Mouse (Mus musculus) megakaryocyte, embryonic 14.5 days (primary cell): ENCODE measurements around the gene Relt. TPM values are rescaled to one million over a fixed set of nuclear protein-coding genes. Genes with fewer than 3 reads are reported as not detected.

Experiments
- H3K27me3 ChIP-seq: replicated peaks from 2 replicates; pipeline ENCODE3; 2012; ENCODE audit warnings: inconsistent platforms
- H3K36me3 ChIP-seq: replicated peaks from 2 replicates; pipeline ENCODE3; 2012; ENCODE audit warnings: low read length, inconsistent platforms, mixed read lengths
- H3K4me1 ChIP-seq: 2 replicates; pipeline ENCODE4 v1.6.1; 2012; ENCODE audit warnings: inconsistent platforms
- H3K4me3 ChIP-seq: replicated peaks from 2 replicates; pipeline ENCODE3; 2012; ENCODE audit warnings: moderate library complexity, mild to moderate bottlenecking, inconsistent platforms
- H3K9me3 ChIP-seq: 2 replicates; pipeline ENCODE4 v1.6.1; 2012; ENCODE audit warnings: inconsistent platforms
- FLI1 ChIP-seq: IDR thresholded peaks from 2 replicates; pipeline ENCODE4 v1.6.1; 2012; ENCODE audit warnings: low read length, inconsistent platforms, mixed read lengths
- GATA1 ChIP-seq: IDR thresholded peaks from 3 replicates; pipeline ENCODE4 v1.6.1; 2012; ENCODE audit warnings: mixed read lengths, low read length, inconsistent platforms, borderline replicate concordance
- polyA plus RNA-seq: library from polyadenylated mRNA; stranded (reverse); fragments of >175 nt; gene quantifications from 2 replicates; pipeline ENCODE4 v1.2.3, GENCODE M21; 2012; ENCODE audit warnings: low replicate concordance; ENCODE audit not compliant: insufficient read depth

The Relt gene
- polyA plus RNA-seq, 1 experiment = 15.3 TPM

GRCm38 (mm10) chr7:100866675-100867074 is 3.4 kb upstream of the Relt start:
- no peaks in the 10 kb centered on the region for H3K36me3 ChIP-seq
- TF ChIP-seq GATA1 = no peak
- TF ChIP-seq FLI1 = no peak
- peaks cover 62% of the 10 kb centered on the region for H3K4me1 ChIP-seq
- H3K27me3 ChIP-seq = peaks cover 1% of the 10 kb centered on the region
- H3K4me3 ChIP-seq = no peak overlapping the region
- H3K9me3 ChIP-seq = no peaks in the 10 kb centered on the region

GRCm38 (mm10) chr7:100862353-100862752 is 893 bp downstream of the Relt start:
- H3K4me1 ChIP-seq = peaks cover 70% of the 10 kb centered on the region
- H3K4me3 ChIP-seq = peak overlapping the region; percentile 96
- H3K36me3 ChIP-seq = peaks cover 37% of the 10 kb centered on the region
- peaks cover 1% of the 10 kb centered on the region for H3K27me3 ChIP-seq
- TF ChIP-seq GATA1 (no peak), FLI1 (no peak)
- no peaks in the 10 kb centered on the region for H3K9me3 ChIP-seq

- TF ChIP-seq GATA1 (no peak), FLI1 (no peak)
- Histone ChIP-seq H3K4me3 (no peak overlapping the region), H3K36me3 (peaks cover 39% of the 10 kb centered on the region), H3K27me3 (peaks cover 1% of the 10 kb centered on the region), H3K4me1 (peaks cover 75% of the 10 kb centered on the region), H3K9me3 (no peaks in the 10 kb centered on the region)
These were observed 2.0 kb downstream of the Relt start for GRCm38 (mm10) chr7:100861209-100861608.

- Histone ChIP-seq H3K36me3 (peaks cover 39% of the 10 kb centered on the region), H3K4me1 (peaks cover 81% of the 10 kb centered on the region), H3K4me3 (no peak overlapping the region), H3K9me3 (no peaks in the 10 kb centered on the region), H3K27me3 (peaks cover 1% of the 10 kb centered on the region)
- TF ChIP-seq FLI1 (no peak), GATA1 (no peak)
These were observed 2.8 kb downstream of the Relt start for GRCm38 (mm10) chr7:100860450-100860849.

GRCm38 (mm10) chr7:100855795-100856573 is 7.3 kb downstream of the Relt start:
- peaks cover 60% of the 10 kb centered on the region for H3K36me3 ChIP-seq
- TF ChIP-seq FLI1 (no peak), GATA1 (no peak)
- H3K4me3 ChIP-seq = peak overlapping the region; percentile 87
- peaks cover 100% of the 10 kb centered on the region for H3K4me1 ChIP-seq
- H3K27me3 ChIP-seq = no peaks in the 10 kb centered on the region
- no peaks in the 10 kb centered on the region for H3K9me3 ChIP-seq

GRCm38 (mm10) chr7:100855300-100855699 is 7.9 kb downstream of the Relt start:
- Histone ChIP-seq H3K4me1 (peaks cover 100% of the 10 kb centered on the region), H3K36me3 (peaks cover 62% of the 10 kb centered on the region), H3K4me3 (peak overlapping the region; percentile 87), H3K9me3 (no peaks in the 10 kb centered on the region), H3K27me3 (no peaks in the 10 kb centered on the region)
- no peak for TF ChIP-seq FLI1
- no peak for TF ChIP-seq GATA1

- H3K36me3 ChIP-seq = peaks cover 63% of the 10 kb centered on the region
- H3K27me3 ChIP-seq = no peaks in the 10 kb centered on the region
- H3K9me3 ChIP-seq = no peaks in the 10 kb centered on the region
- H3K4me3 ChIP-seq = peak overlapping the region; percentile 87
- no peak for TF ChIP-seq GATA1
- no peak for TF ChIP-seq FLI1
- H3K4me1 ChIP-seq = peaks cover 99% of the 10 kb centered on the region
These were observed 8.4 kb downstream of the Relt start for GRCm38 (mm10) chr7:100854861-100855260.

- TF ChIP-seq FLI1 (no peak), GATA1 (no peak)
- peak overlapping the region; percentile 87 for H3K4me3 ChIP-seq
- peaks cover 63% of the 10 kb centered on the region for H3K36me3 ChIP-seq
- no peaks in the 10 kb centered on the region for H3K9me3 ChIP-seq
- peaks cover 99% of the 10 kb centered on the region for H3K4me1 ChIP-seq
- H3K27me3 ChIP-seq = no peaks in the 10 kb centered on the region
These were observed 9.0 kb downstream of the Relt start for GRCm38 (mm10) chr7:100854137-100854814.

- H3K4me1 ChIP-seq = peaks cover 99% of the 10 kb centered on the region
- H3K27me3 ChIP-seq = no peaks in the 10 kb centered on the region
- TF ChIP-seq FLI1 = no peak
- TF ChIP-seq GATA1 = no peak
- peak overlapping the region; percentile 7 for H3K4me3 ChIP-seq
- no peaks in the 10 kb centered on the region for H3K9me3 ChIP-seq
- peaks cover 63% of the 10 kb centered on the region for H3K36me3 ChIP-seq
These were observed 9.8 kb downstream of the Relt start for GRCm38 (mm10) chr7:100853396-100853795.
